8 mouse cellular contexts compared by ENCODE assay signal in genomic region chr2:49450467-49450866, GRCm38 (mm10). TPM values are rescaled to one million over a fixed set of nuclear protein-coding genes. Genes with fewer than 3 reads are reported as not detected.
DNase-seq lines count a peak whose midpoint lies in the region; ATAC-seq and TF ChIP-seq lines count a peak whose summit lies in the region.

No protein-coding gene starts in this region.

- H3K9ac ChIP-seq in heart, embryonic 14.5 days (ENCODE audit: low read length) = peak overlapping the region; percentile 98; the same call in 1 of the 2 replicates
- peak overlapping the region; percentile 93; the same call in 1 of the 2 replicates for H3K9ac ChIP-seq in ES-E14 (ENCODE audit: insufficient read depth, low read depth, low read length, poor library complexity, severe bottlenecking)
- no peak overlapping the region for H3K9ac ChIP-seq in forebrain, postnatal 0 days

- no peak for DNase-seq in heart, adult 18-20 months
- no peak for DNase-seq in ES-E14 (ENCODE audit: low read depth, low spot score)
- no peak for DNase-seq in forebrain, postnatal 0 days
- no peak for DNase-seq in left cerebral cortex, adult 18-20 months (ENCODE audit: low spot score in 2 of 2)
- DNase-seq in cerebellum, adult 11-12 months = no peak

- H3K4me2 ChIP-seq in heart, embryonic 14.5 days (ENCODE audit: low read length) = peak overlapping the region; percentile 83
- H3K4me2 ChIP-seq in forebrain, postnatal 0 days (ENCODE audit: low read depth) = peak overlapping the region; percentile 90

- peaks cover 2 to 10% of the 10 kb centered on the region in 2 experiments; a peak in 3 of 4 replicates for H3K4me1 ChIP-seq in heart, embryonic 14.5 days (ENCODE audit: control insufficient read depth in 2 of 2, insufficient read depth in 2 of 2, low read length in 2 of 2)
- H3K4me1 ChIP-seq in ES-E14 (ENCODE audit: control insufficient read depth in 2 of 2, insufficient read depth in 2 of 2, low read length in 2 of 2, poor library complexity in 1 of 2) = peaks cover 0 to 4% of the 10 kb centered on the region in 2 experiments; a peak in 2 of 4 replicates
- no peaks in the 10 kb centered on the region for H3K4me1 ChIP-seq in forebrain, postnatal 0 days (ENCODE audit: insufficient read depth)

- peak overlapping the region; percentile 79 to 97 for H3K4me3 ChIP-seq in heart, embryonic 14.5 days (ENCODE audit: control insufficient read depth in 1 of 2, insufficient read depth in 1 of 2, low read depth in 1 of 2, low read length in 2 of 2)
- H3K4me3 ChIP-seq in ES-E14 (ENCODE audit: insufficient read depth in 1 of 2, low read depth in 1 of 2, low read length in 2 of 2, poor library complexity in 1 of 2, severe bottlenecking in 1 of 2) = peak overlapping the region; percentile 58 to 97
- H3K4me3 ChIP-seq in forebrain, postnatal 0 days (ENCODE audit: low read depth, low read length) = peak overlapping the region; percentile 97
- peak overlapping the region; percentile 20; the same call in 1 of the 2 replicates for H3K4me3 ChIP-seq in macrophage (ENCODE audit: inconsistent target)

- ATAC-seq in heart, embryonic 14.5 days (ENCODE audit: insufficient number of reproducible peaks, insufficient read depth, low FRiP score, low read depth) = no peak
- ATAC-seq in forebrain, postnatal 0 days = no peak
- ATAC-seq in erythroid progenitor cell, adult 5-6 weeks (replicated peaks; ENCODE audit: low FRiP score, poor library complexity, severe bottlenecking) = no peak

- no peaks in the 10 kb centered on the region for H3K27me3 ChIP-seq in heart, embryonic 14.5 days (ENCODE audit: control insufficient read depth, insufficient read depth, low read length)
- H3K27me3 ChIP-seq in forebrain, postnatal 0 days (ENCODE audit: insufficient read depth, low read length) = no peaks in the 10 kb centered on the region

- H3K79me2 ChIP-seq in macrophage (ENCODE audit: inconsistent target) = peaks cover 34% of the 10 kb centered on the region

- 20% methylated on average over 4 of the region's 4 CpGs for WGBS in heart, embryonic 14.5 days
- WGBS in forebrain, postnatal 0 days = 3% methylated on average over 4 of the region's 4 CpGs
- WGBS in macrophage (ENCODE audit: missing documents) = 0% methylated on average over 3 of the region's 4 CpGs

- in situ Hi-C loops in ES-E14 (cut with MboI; ENCODE audit: low sequenced_read_pairs in 2 of 2, unreplicated experiment in 2 of 2) = no loop called here

- H3K27ac ChIP-seq in heart, embryonic 14.5 days (replicated peaks in 1 of 2; ENCODE audit: control insufficient read depth in 1 of 2, insufficient read depth in 1 of 2, low read depth in 2 of 2, low read length in 2 of 2) = peak overlapping the region in 1 of 2 experiments; percentile 99; a peak in 1 of 4 replicates
- H3K27ac ChIP-seq in ES-E14 (ENCODE audit: insufficient read depth, low read depth, low read length, poor library complexity, severe bottlenecking) = no peak overlapping the region
- no peak overlapping the region for H3K27ac ChIP-seq in forebrain, postnatal 0 days (ENCODE audit: low read depth, low read length)
- H3K27ac ChIP-seq in macrophage = no peak overlapping the region

- no peaks in the 10 kb centered on the region for H3K36me3 ChIP-seq in heart, embryonic 14.5 days (ENCODE audit: control insufficient read depth, insufficient read depth, low read length)
- no peaks in the 10 kb centered on the region for H3K36me3 ChIP-seq in ES-E14 (ENCODE audit: control insufficient read depth, insufficient read depth, low read length, poor library complexity, severe bottlenecking)
- H3K36me3 ChIP-seq in forebrain, postnatal 0 days (ENCODE audit: insufficient read depth) = no peaks in the 10 kb centered on the region
- no peaks in the 10 kb centered on the region for H3K36me3 ChIP-seq in macrophage (ENCODE audit: inconsistent target)

- no peaks in the 10 kb centered on the region for H3K9me3 ChIP-seq in heart, embryonic 14.5 days (ENCODE audit: control insufficient read depth, low read length)
- H3K9me3 ChIP-seq in ES-E14 (ENCODE audit: control insufficient read depth, insufficient read depth, low read depth, low read length) = no peaks in the 10 kb centered on the region
- no peaks in the 10 kb centered on the region for H3K9me3 ChIP-seq in forebrain, postnatal 0 days (ENCODE audit: low read length)

- no peak for TF ChIP-seq CTCF in forebrain, postnatal 0 days (IDR thresholded peaks at IDR 0.05; ENCODE audit: low read depth)

TF ChIP-seq in ES-E14, 5 proteins besides CTCF, POLR2A, EP300 and RAD21:
- peak; percentile 66; the same call in 1 of the 2 replicates for TF ChIP-seq ZNF384 (IDR thresholded peaks at IDR 0.05; ENCODE audit: low read depth, low read length)
- no peak for TF ChIP-seq ZC3H11A (IDR thresholded peaks at IDR 0.05; ENCODE audit: borderline replicate concordance, low read depth, low read length)

RNA-seq across cellular contexts. Expression of gene Epc2, which starts 0.8 kb away (rescaled TPM):
- 6.6 and 7.3 TPM in 2 replicates for polyA plus RNA-seq in heart, embryonic 14.5 days (2014; fragmentation: Nextera tagmentation; extraction: Ambion mirVana)
- 10 to 100 TPM; 20.5 to 20.8 TPM for total RNA-seq in heart, adult 18-20 months (2021)
- 27.5 and 27.6 TPM in 2 replicates for total RNA-seq in ES-E14 (2012; rRNA removed)
- total RNA-seq in forebrain, postnatal 0 days (2014; rRNA removed) = 47.7 and 80.4 TPM in 2 replicates
- polyA plus RNA-seq in forebrain, postnatal 0 days (2015; fragmentation: Nextera tagmentation; extraction: Ambion mirVana) = 8.0 and 9.2 TPM in 2 replicates
- 10 to 100 TPM; 19.9 to 39.7 (median 30.0) TPM for total RNA-seq in macrophage (2018; cell fraction: chromatin; rRNA removed)
- total RNA-seq in macrophage (2018; cell fraction: cytosol; rRNA removed) = 10 to 100 TPM; 19.5 to 26.8 (median 22.3) TPM
- total RNA-seq in macrophage (2018; cell fraction: nucleus; rRNA removed) = 10 to 100 TPM; 19.9 to 44.7 (median 30.5) TPM
- 13.1 to 20.5 TPM (median 13.8 TPM) in 3 replicates for polyA plus RNA-seq in macrophage (2018)
- total RNA-seq in erythroid progenitor cell, adult 5-6 weeks (2015; ENCODE audit: low replicate concordance) = 10.1 and 15.5 TPM in 2 replicates
- total RNA-seq in erythroid progenitor cell, adult 5-6 weeks (2017; ENCODE audit: low replicate concordance) = 23.4 and 32.5 TPM in 2 replicates
- 10 to 100 TPM; 64.6 to 66.6 TPM for total RNA-seq in left cerebral cortex, adult 18-20 months (2021)

Comparison
In these comparisons a context has a peak if more than half of its experiments do, and no peak if none do; other contexts are left out.
1. H3K4me3 ChIP-seq: peak in every context shown above with its lines; median percentile 97 in forebrain, postnatal 0 days; 88 in heart, embryonic 14.5 days; 78 in ES-E14; 20 in macrophage.